Mouse (Mus musculus): Measurements from ENCODE around the gene Ino80b. TPM values are rescaled to one million over a fixed set of nuclear protein-coding genes. Genes with fewer than 3 reads are reported as not detected.

Gene Ino80b
- 180 and 401 TPM in 2 replicates for polyA plus RNA-seq (2012; ENCODE audit: low replicate concordance)

GRCm38 (mm10) chr6:83125331-83125730, at the start of gene Ino80b:
Ino80b (minus strand) TSS chr6:83125431.

GRCm38 (mm10) chr6:83165607-83166242, 40.5 kb upstream of the Ino80b start, which contains the start of gene Dctn1:
Dctn1 (plus strand) TSS chr6:83165920.

GRCm38 (mm10) chr6:83156259-83156684, 31.0 kb upstream of the Ino80b start, which contains the start of the genes Wdr54 and 1700003E16Rik:
Wdr54 (minus strand) TSS chr6:83156397.
1700003E16Rik (plus strand) TSS chr6:83156404.

GRCm38 (mm10) chr6:83134951-83135513, 9.8 kb upstream of the Ino80b start, which contains the start of gene Rtkn:
Rtkn (plus strand) TSS chr6:83135463.

GRCm38 (mm10) chr6:83120930-83121862, 4.0 kb downstream of the Ino80b start, which contains the start of gene Wbp1:
Wbp1 (minus strand) TSS chr6:83121559.

GRCm38 (mm10) chr6:83115011-83115671, 10.1 kb downstream of the Ino80b start, which contains the start of gene Mogs:
Mogs (plus strand) TSS chr6:83115496.

GRCm38 (mm10) chr6:83108762-83109668, 16.2 kb downstream of the Ino80b start, which contains the start of gene Mrpl53:
Mrpl53 (plus strand) TSS chr6:83109040.

GRCm38 (mm10) chr6:83101316-83101687, 23.9 kb downstream of the Ino80b start, which contains the start of the genes Ccdc142 and Gm42688:
Ccdc142 (plus strand) TSS chr6:83101601.
Gm42688 (plus strand) TSS chr6:83101617.

GRCm38 (mm10) chr6:83086121-83087035, 38.9 kb downstream of the Ino80b start, which contains the start of gene Lbx2:
Lbx2 (plus strand) TSS chr6:83086367.

GRCm38 (mm10) chr6:83077630-83078323, 47.5 kb downstream of the Ino80b start, which contains the start of gene Pcgf1:
Pcgf1 (plus strand) TSS chr6:83077869.

Other genes with a start within 250 kb of the Ino80b start
- 0.32 and 0.74 TPM in 2 replicates for gene Sema4f, start 185.7 kb downstream of the Ino80b start, polyA plus RNA-seq (2012; ENCODE audit: low replicate concordance)
- gene M1ap, start 178.5 kb downstream of the Ino80b start, polyA plus RNA-seq (2012; ENCODE audit: low replicate concordance), result 3.3 and 20.7 TPM in 2 replicates
- gene Dok1, start 92.0 kb downstream of the Ino80b start, polyA plus RNA-seq (2012; ENCODE audit: low replicate concordance), result 104 and 126 TPM in 2 replicates
- gene Loxl3, start 91.3 kb downstream of the Ino80b start, polyA plus RNA-seq (2012; ENCODE audit: low replicate concordance), result 0.38 and 0.65 TPM in 2 replicates
- gene Aup1, start 70.9 kb downstream of the Ino80b start, polyA plus RNA-seq (2012; ENCODE audit: low replicate concordance), result 2,900 and 3,028 TPM in 2 replicates
- gene Htra2, start 70.2 kb downstream of the Ino80b start, polyA plus RNA-seq (2012; ENCODE audit: low replicate concordance), result 109 and 120 TPM in 2 replicates
- gene Dqx1, start 67.6 kb downstream of the Ino80b start, polyA plus RNA-seq (2012; ENCODE audit: low replicate concordance), result 0.99 and 1.8 TPM in 2 replicates
- gene Tlx2, start 55.1 kb downstream of the Ino80b start, polyA plus RNA-seq (2012; ENCODE audit: low replicate concordance), result 0.15 TPM in 1 of 2 replicates, not detected in the other
- gene Pcgf1, start 47.6 kb downstream of the Ino80b start, polyA plus RNA-seq (2012; ENCODE audit: low replicate concordance), result 15.7 and 19.3 TPM in 2 replicates
- gene Lbx2, start 39.1 kb downstream of the Ino80b start, polyA plus RNA-seq (2012; ENCODE audit: low replicate concordance), result 0.77 TPM in 1 of 2 replicates, not detected in the other
- gene Ccdc142, start 23.8 kb downstream of the Ino80b start, polyA plus RNA-seq (2012; ENCODE audit: low replicate concordance), result 5.3 and 13.7 TPM in 2 replicates
- 5.9 and 8.9 TPM in 2 replicates for gene Gm42688, start 23.8 kb downstream of the Ino80b start, polyA plus RNA-seq (2012; ENCODE audit: low replicate concordance)
- 27.5 and 42.2 TPM in 2 replicates for gene Mrpl53, start 16.4 kb downstream of the Ino80b start, polyA plus RNA-seq (2012; ENCODE audit: low replicate concordance)
- 479 and 532 TPM in 2 replicates for gene Mogs, start 9.9 kb downstream of the Ino80b start, polyA plus RNA-seq (2012; ENCODE audit: low replicate concordance)
- gene Wbp1, start 3.9 kb downstream of the Ino80b start, polyA plus RNA-seq (2012; ENCODE audit: low replicate concordance), result 40.1 and 107 TPM in 2 replicates
- gene Rtkn, start 10.0 kb upstream of the Ino80b start, polyA plus RNA-seq (2012; ENCODE audit: low replicate concordance), result 1.6 and 2.5 TPM in 2 replicates
- 0.56 TPM in 1 of 2 replicates, not detected in the other for gene Wdr54, start 31.0 kb upstream of the Ino80b start, polyA plus RNA-seq (2012; ENCODE audit: low replicate concordance)
- gene 1700003E16Rik, start 31.0 kb upstream of the Ino80b start, polyA plus RNA-seq (2012; ENCODE audit: low replicate concordance), result 0.08 TPM in 1 of 2 replicates, not detected in the other
- gene Dctn1, start 40.5 kb upstream of the Ino80b start, polyA plus RNA-seq (2012; ENCODE audit: low replicate concordance), result 545 and 1,010 TPM in 2 replicates
- 0.69 and 0.90 TPM in 2 replicates for gene Slc4a5, start 94.4 kb upstream of the Ino80b start, polyA plus RNA-seq (2012; ENCODE audit: low replicate concordance)
- 19.7 and 68.0 TPM in 2 replicates for gene Mthfd2, start 200.5 kb upstream of the Ino80b start, polyA plus RNA-seq (2012; ENCODE audit: low replicate concordance)
- gene Mob1a, start 200.6 kb upstream of the Ino80b start, polyA plus RNA-seq (2012; ENCODE audit: low replicate concordance), result 120 and 147 TPM in 2 replicates
- gene Bola3, start 223.7 kb upstream of the Ino80b start, polyA plus RNA-seq (2012; ENCODE audit: low replicate concordance), result 44.1 and 110 TPM in 2 replicates

Measured in leukemia stem cell, adult 10-12 weeks (primary cell).